Mouse (Mus musculus) adrenal gland, postnatal 4 days (tissue): ENCODE measurements around the gene Ip6k2. TPM values are rescaled to one million over a fixed set of nuclear protein-coding genes. Genes with fewer than 3 reads are reported as not detected.

ENCODE experiments used
- DNase-seq, 2 experiments: peaks; one replicate each; pipeline ENCODE4 v3.0.0; 2021 to 2022; ENCODE audit warnings: low spot score in 2 of 2, mixed read lengths in 2 of 2
- total RNA-seq, 2 experiments: library from RNA; stranded (reverse); gene quantifications; 2 replicates each; pipeline ENCODE4 v1.2.3; 2021

The Ip6k2 gene
- total RNA-seq, 2 experiments from 2014 or later = 124 to 130 TPM

- no peak for DNase-seq
Observed at GRCm38 (mm10) chr9:108815557-108815956, 32.0 kb downstream of the Ip6k2 start.

- DNase-seq = no peak
Observed at GRCm38 (mm10) chr9:108819495-108819894, 35.9 kb downstream of the Ip6k2 start.

DNA sequence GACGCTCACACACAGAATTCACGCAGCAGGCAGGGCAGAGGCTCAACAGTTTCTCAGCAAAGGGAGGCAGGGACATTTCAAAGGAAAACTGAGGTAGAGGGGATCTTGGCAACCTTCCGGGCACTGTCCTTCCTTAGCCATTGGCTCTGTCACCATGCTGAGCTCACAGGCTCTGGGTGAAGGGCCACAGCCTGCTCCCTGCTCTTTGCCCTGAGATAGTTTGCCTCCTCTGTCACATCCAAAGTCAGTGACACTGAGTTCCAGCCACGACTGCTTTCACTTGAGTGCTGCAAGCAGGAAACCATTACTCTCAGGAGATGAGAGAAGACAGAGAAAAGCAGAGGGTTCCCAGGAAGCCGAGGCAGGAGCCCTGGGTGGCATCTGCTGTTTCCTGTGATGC is 36.5 kb downstream of the Ip6k2 start:
- DNase-seq = no peak

DNA sequence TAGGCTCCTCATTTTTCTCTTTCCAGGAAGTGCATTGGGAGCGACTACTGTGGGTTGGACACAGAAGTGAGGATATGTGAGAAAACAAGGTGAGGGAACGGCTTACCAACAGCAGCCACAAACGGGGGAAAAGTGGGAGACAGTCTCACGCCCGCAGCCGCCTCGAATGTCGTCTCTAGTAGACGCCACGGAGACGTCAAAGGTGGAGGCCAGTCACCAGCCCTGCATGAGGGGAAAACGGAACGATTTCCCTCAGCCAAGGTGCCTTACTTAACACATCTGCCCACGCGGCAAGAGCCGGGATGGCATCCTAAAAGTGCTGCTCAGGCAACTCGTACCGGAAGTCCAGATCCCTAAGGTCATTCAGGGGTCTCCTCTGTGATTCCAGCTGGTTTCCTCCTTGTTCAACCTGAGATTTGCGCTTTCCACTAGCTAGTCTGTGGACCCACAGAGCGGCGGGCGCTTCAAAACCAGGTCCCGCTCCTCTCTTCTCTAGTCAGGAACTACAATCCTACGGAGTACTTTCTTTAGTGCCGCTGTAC is 40.6 kb downstream of the Ip6k2 start:
- no peak for DNase-seq

GRCm38 (mm10) chr9:108824755-108825413 is 41.3 kb downstream of the Ip6k2 start:
- no peak for DNase-seq

DNA sequence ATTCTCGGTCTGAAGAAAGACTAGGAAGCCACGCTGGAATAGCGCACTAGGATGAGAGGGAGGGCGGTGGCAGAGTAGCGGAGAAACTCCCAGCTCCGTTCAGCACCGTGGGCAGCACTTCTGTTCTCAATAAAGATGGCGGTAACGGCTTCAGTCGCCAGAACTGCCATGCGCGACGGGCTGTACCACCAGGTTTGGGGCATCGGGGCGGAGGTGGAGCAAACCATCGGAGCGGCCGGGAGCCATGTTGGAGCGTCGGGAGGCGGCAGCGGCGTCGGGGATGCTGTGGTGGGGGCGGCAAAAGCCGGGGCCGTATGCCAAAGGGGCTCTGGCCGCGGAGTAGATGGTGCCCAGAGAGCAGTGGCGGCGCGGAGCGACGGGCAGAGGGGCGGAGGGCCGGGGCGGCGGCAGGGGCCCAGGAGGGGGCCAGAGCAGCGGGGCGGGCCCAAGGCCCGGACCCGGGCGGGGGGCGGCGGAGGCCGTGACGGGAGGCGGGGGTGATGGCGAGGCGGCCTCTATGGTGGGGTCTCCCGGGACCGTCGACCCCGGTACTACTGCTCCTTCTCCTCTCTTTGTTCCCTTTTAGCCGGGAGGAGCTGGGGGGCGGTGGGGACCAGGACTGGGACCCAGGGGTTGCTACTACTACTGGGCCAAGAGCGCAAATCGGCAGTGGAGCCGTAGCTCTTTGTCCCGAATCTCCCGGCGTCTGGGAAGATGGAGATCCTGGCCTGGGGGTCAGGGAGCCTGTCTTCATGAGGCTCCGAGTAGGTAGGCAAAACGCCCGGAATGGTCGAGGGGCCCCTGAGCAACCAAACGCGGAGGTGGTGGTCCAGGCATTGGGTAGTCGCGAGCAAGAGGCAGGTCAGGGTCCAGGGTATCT is 42.5 kb downstream of the Ip6k2 start, which contains the start of gene Celsr3:
Gene Celsr3 (plus strand): TSS at position 501 of the 880 bp plus-strand sequence.
- peak; percentile 59 to 73 for DNase-seq

- peak; percentile 60 to 78 for DNase-seq
Observed at GRCm38 (mm10) chr9:108826700-108827340, 43.2 kb downstream of the Ip6k2 start.

DNA sequence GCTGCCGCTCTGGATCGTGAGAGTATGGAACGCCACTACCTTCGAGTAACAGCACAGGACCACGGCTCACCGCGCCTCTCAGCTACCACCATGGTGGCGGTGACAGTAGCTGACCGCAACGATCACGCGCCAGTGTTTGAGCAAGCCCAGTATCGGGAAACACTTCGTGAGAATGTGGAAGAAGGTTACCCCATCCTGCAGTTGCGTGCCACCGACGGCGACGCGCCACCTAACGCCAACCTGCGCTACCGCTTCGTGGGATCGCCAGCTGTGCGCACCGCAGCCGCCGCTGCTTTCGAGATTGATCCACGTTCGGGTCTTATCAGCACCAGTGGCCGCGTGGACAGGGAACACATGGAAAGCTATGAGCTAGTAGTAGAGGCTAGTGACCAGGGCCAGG is 43.9 kb downstream of the Ip6k2 start:
- no peak for DNase-seq

- DNase-seq = no peak
Observed at GRCm38 (mm10) chr9:108827906-108828305, 44.3 kb downstream of the Ip6k2 start.

DNA sequence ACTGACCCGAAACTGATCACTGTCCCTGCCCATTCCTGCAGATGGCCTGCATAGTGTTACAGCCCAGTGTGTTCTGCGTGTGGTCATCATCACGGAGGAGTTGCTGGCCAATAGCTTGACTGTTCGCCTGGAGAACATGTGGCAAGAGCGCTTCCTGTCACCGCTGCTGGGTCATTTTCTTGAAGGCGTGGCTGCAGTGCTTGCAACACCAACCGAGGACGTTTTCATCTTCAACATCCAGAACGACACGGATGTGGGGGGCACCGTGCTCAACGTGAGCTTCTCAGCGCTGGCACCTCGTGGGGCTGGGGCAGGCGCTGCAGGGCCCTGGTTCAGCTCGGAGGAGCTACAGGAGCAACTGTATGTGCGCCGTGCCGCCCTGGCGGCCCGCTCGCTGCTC is 48.0 kb downstream of the Ip6k2 start:
- DNase-seq = no peak

GRCm38 (mm10) chr9:108832390-108833108 is 49.0 kb downstream of the Ip6k2 start:
- DNase-seq = peak; percentile 62 to 78

- peak in 1 of 2 experiments; percentile 16 for DNase-seq
Observed at GRCm38 (mm10) chr9:108842989-108843388, 59.4 kb downstream of the Ip6k2 start.

DNA sequence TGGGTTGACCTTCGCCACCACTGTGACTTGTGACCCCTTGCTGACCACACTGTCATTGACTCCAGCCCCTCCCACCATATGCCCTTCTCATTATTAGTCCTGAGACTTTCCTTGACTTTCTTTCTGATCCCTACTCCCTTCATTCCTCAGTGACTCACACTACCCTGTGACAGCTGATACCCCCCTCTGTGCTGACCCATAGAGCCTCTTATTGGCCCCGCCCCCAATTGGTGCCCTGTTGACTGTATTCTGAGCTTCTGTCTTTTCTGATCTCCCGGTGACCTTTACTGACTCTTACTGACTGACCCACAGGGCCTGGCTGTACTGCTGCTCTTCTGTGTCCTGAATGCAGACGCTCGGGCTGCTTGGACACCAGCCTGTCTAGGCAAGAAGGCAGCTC is 61.8 kb downstream of the Ip6k2 start:
- DNase-seq = no peak

DNA sequence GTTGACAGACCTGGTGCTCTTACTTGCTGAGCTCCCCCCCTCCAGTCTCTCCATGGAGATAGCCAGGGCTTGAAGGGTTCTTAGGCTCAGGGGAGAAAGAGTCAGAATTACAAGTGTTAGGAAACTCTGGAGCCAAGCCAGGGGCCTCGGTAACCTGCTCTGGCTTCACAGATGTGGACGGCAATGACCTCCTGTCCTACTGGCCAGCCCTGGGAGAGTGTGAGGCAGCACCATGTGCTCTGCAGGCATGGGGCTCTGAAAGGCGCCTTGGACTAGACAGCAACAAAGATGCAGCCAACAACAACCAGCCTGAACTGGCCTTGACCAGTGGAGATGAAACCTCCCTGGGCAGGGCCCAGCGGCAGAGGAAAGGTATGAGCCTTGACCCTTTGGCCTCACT is 63.8 kb downstream of the Ip6k2 start:
- no peak for DNase-seq

GRCm38 (mm10) chr9:108848419-108848818 is 64.8 kb downstream of the Ip6k2 start:
- no peak for DNase-seq

DNA sequence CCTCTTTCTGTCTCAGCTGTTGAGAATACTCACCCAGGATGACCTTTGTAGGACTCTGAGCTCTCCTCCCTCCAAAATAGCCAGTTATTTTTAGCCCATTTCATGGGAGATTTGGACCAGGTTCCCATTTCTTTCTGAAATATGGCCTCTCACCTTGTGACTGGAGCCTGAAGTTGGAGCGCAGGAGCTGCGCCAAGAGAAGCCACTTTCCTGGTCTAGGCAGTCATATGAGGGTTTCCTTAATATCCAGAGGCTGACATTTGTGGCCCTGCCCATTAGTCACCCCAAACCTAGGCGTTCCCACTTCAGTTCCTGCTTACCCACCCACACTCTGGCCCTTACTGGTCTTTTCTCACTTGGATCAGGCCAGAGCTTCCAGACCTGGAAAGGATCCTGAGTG is 69.4 kb downstream of the Ip6k2 start, which contains the start of gene Slc26a6:
Gene Slc26a6 (plus strand): TSS at position 308 of the 400 bp plus-strand sequence.
- DNase-seq = no peak

GRCm38 (mm10) chr9:108853635-108854240 is 70.1 kb downstream of the Ip6k2 start:
- peak; percentile 62 to 82 for DNase-seq

GRCm38 (mm10) chr9:108854241-108854696 is 70.7 kb downstream of the Ip6k2 start:
- peak; percentile 43 to 75 for DNase-seq

- no peak for DNase-seq
Observed at GRCm38 (mm10) chr9:108855335-108855734, 71.7 kb downstream of the Ip6k2 start.
